Mouse (Mus musculus): ENCODE measurements around the gene Vmn1r211.

DNA sequence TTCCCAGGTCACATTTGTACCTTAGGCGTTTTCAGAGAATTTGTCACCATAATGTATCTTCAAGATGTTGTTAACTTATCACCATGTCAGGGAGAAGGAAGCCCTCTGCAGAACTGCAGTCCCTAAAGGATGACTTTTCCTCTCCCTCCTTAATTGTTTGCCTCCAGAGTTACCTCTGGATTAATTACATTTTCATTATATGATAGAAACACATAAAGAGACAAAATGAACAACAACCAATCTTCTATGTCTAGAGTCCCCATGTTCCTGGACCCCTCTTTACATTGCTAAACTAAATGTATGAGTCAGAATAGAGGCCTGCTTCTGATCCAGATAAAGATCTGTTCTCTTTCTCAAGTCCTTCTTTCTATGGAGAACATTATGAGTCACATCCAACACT lies at the start of gene Vmn1r211:
- TF ChIP-seq POLR2A (IDR thresholded peaks at IDR 0.05; ENCODE audit: control insufficient read depth, extremely low read depth, insufficient read depth, low read length, poor library complexity) = no peak
- TF ChIP-seq CTCF (IDR thresholded peaks at IDR 0.05; ENCODE audit: borderline replicate concordance, control insufficient read depth, extremely low read depth, insufficient read depth, low read length, poor library complexity) = no peak

All from thymus, adult 2 months (tissue).